Mouse (Mus musculus) kidney, embryonic 14.5 days (tissue): ENCODE results near the gene Vav2. TPM values are rescaled to one million over a fixed set of nuclear protein-coding genes. Genes with fewer than 3 reads are reported as not detected.

ENCODE experiments used
- ATAC-seq: fragments of 200-750 bp; cut with Nextera tagmentation; 2 replicates; pipeline ENCODE4 v1.8.0; 2017; ENCODE audit warnings: moderate number of reproducible peaks, mild to moderate bottlenecking, moderate TSS enrichment, moderate library complexity; ENCODE audit not compliant: low FRiP score, low TSS enrichment
- H3K27ac ChIP-seq: fragments of 300-500 bp; sonication (generic); 2 replicates; pipeline ENCODE4 v1.5.1; 2014; ENCODE audit warnings: low read depth, mild to moderate bottlenecking, low read length, moderate library complexity, mixed read lengths
- H3K27me3 ChIP-seq: fragments of 300-500 bp; sonication (generic); 2 replicates; pipeline ENCODE4 v1.6.1; 2014; ENCODE audit warnings: mild to moderate bottlenecking, low read length; ENCODE audit not compliant: control insufficient read depth, insufficient read depth
- H3K36me3 ChIP-seq: fragments of 300-500 bp; sonication (generic); 2 replicates; pipeline ENCODE4 v1.6.1; 2014; ENCODE audit warnings: low read length, mixed read lengths; ENCODE audit not compliant: control insufficient read depth, insufficient read depth
- H3K4me1 ChIP-seq: fragments of 300-500 bp; sonication (generic); 2 replicates; pipeline ENCODE4 v1.6.1; 2014; ENCODE audit warnings: low read length, mixed read lengths; ENCODE audit not compliant: control insufficient read depth, insufficient read depth
- H3K4me2 ChIP-seq: fragments of 300-500 bp; sonication (generic); replicated peaks from 2 replicates; pipeline ENCODE4 v1.6.1; 2014; ENCODE audit warnings: low read depth, mild to moderate bottlenecking, low read length
- H3K4me3 ChIP-seq: fragments of 300-500 bp; sonication (generic); 2 replicates; pipeline ENCODE4 v1.5.1; 2014; ENCODE audit warnings: mild to moderate bottlenecking, low read length
- H3K9ac ChIP-seq: fragments of 300-500 bp; sonication (generic); 2 replicates; pipeline ENCODE4 v1.6.1; 2014; ENCODE audit warnings: low read depth, mild to moderate bottlenecking, low read length, moderate library complexity
- H3K9me3 ChIP-seq: fragments of 300-500 bp; sonication (generic); 2 replicates; pipeline ENCODE4 v1.6.1; 2016; ENCODE audit warnings: low read length; ENCODE audit not compliant: control insufficient read depth
- WGBS: fragments of 180-500 bp; shearing (Covaris S2); extraction: QIAGEN DNeasy Blood & Tissue Kit; methylation state at CpG from one replicate; pipeline ENCODE4 v1.1.7; 2014; 5-methylcytosine and 5-hydroxymethylcytosine counted together
- polyA plus RNA-seq: library from polyadenylated mRNA; unstranded; fragments of >200 nt; fragmentation: Nextera tagmentation; extraction: Ambion mirVana; gene quantifications from 2 replicates; pipeline ENCODE4 v1.2.1, GENCODE M21; 2014

Vav2 gene
- polyA plus RNA-seq, 1 experiment from 2014 or later = 8.2 TPM

GRCm38 (mm10) chr2:27350371-27350770, 76.5 kb downstream of the Vav2 start:
- Histone ChIP-seq H3K9me3 (no peaks in the 10 kb centered on the region), H3K27me3 (no peaks in the 10 kb centered on the region), H3K4me3 (no peak overlapping the region), H3K4me1 (no peaks in the 10 kb centered on the region; the same call in 1 of the 2 replicates), H3K36me3 (peaks cover 2% of the 10 kb centered on the region; the same call in 1 of the 2 replicates), H3K9ac (no peak overlapping the region), H3K27ac (no peak overlapping the region), H3K4me2 (no peak overlapping the region)
- 92% methylated on average over 5 of the region's 5 CpGs for WGBS
- ATAC-seq = no peak

- H3K27me3 ChIP-seq = no peaks in the 10 kb centered on the region
- H3K4me3 ChIP-seq = no peak overlapping the region
- no peaks in the 10 kb centered on the region for H3K9me3 ChIP-seq
- H3K4me2 ChIP-seq = no peak overlapping the region
- H3K9ac ChIP-seq = no peak overlapping the region
- WGBS = 55% methylated on average over 12 of the region's 12 CpGs
- ATAC-seq = no peak
- H3K27ac ChIP-seq = no peak overlapping the region
- H3K36me3 ChIP-seq = no peaks in the 10 kb centered on the region
- H3K4me1 ChIP-seq = peaks cover 5% of the 10 kb centered on the region; the same call in 1 of the 2 replicates
Measured at GRCm38 (mm10) chr2:27343984-27344453, 82.8 kb downstream of the Vav2 start.

- peaks cover 11% of the 10 kb centered on the region; the same call in 1 of the 2 replicates for H3K4me1 ChIP-seq
- H3K4me2 ChIP-seq = no peak overlapping the region
- H3K9ac ChIP-seq = no peak overlapping the region
- no peak overlapping the region for H3K27ac ChIP-seq
- H3K27me3 ChIP-seq = no peaks in the 10 kb centered on the region
- ATAC-seq = peak; percentile 71; the same call in 1 of the 2 replicates
- WGBS = 55% methylated on average over 6 of the region's 6 CpGs
- no peak overlapping the region for H3K4me3 ChIP-seq
- no peaks in the 10 kb centered on the region for H3K9me3 ChIP-seq
- 0 out of 2 replicates have a peak, but pooled peaks cover 3% of the 10 kb centered on the region for H3K36me3 ChIP-seq
Measured at GRCm38 (mm10) chr2:27340682-27341081, 86.2 kb downstream of the Vav2 start.

- Histone ChIP-seq H3K4me3 (no peak overlapping the region), H3K27me3 (no peaks in the 10 kb centered on the region), H3K27ac (no peak overlapping the region), H3K36me3 (0 out of 2 replicates have a peak, but pooled peaks cover 3% of the 10 kb centered on the region), H3K4me1 (peaks cover 11% of the 10 kb centered on the region; the same call in 1 of the 2 replicates), H3K9ac (no peak overlapping the region), H3K9me3 (no peaks in the 10 kb centered on the region), H3K4me2 (no peak overlapping the region)
- WGBS = 50% methylated on average over 8 of the region's 8 CpGs
- ATAC-seq = no peak
Measured at GRCm38 (mm10) chr2:27339051-27339450, 87.8 kb downstream of the Vav2 start.

GRCm38 (mm10) chr2:27337261-27337660, 89.6 kb downstream of the Vav2 start:
- no peak for ATAC-seq
- Histone ChIP-seq H3K27me3 (no peaks in the 10 kb centered on the region), H3K9ac (no peak overlapping the region), H3K4me2 (no peak overlapping the region), H3K4me1 (peaks cover 11% of the 10 kb centered on the region; the same call in 1 of the 2 replicates), H3K9me3 (no peaks in the 10 kb centered on the region), H3K4me3 (no peak overlapping the region), H3K27ac (no peak overlapping the region), H3K36me3 (0 out of 2 replicates have a peak, but pooled peaks cover 3% of the 10 kb centered on the region)
- WGBS = 66% methylated on average over 6 of the region's 6 CpGs

GRCm38 (mm10) chr2:27336600-27336999, 90.2 kb downstream of the Vav2 start:
- Histone ChIP-seq H3K4me1 (peaks cover 11% of the 10 kb centered on the region; the same call in 1 of the 2 replicates), H3K27me3 (no peaks in the 10 kb centered on the region), H3K9ac (no peak overlapping the region), H3K4me3 (no peak overlapping the region), H3K36me3 (0 out of 2 replicates have a peak, but pooled peaks cover 3% of the 10 kb centered on the region), H3K27ac (no peak overlapping the region), H3K9me3 (no peaks in the 10 kb centered on the region), H3K4me2 (no peak overlapping the region)
- no peak for ATAC-seq
- 89% methylated on average over 9 of the region's 9 CpGs for WGBS

- no peak for ATAC-seq
- no peaks in the 10 kb centered on the region for H3K9me3 ChIP-seq
- WGBS = 85% methylated on average over 4 of the region's 4 CpGs
Measured at GRCm38 (mm10) chr2:27334816-27335215, 92.0 kb downstream of the Vav2 start.

GRCm38 (mm10) chr2:27331560-27331959, 95.3 kb downstream of the Vav2 start:
- ATAC-seq = no peak
- Histone ChIP-seq H3K4me3 (no peak overlapping the region), H3K27ac (no peak overlapping the region), H3K4me2 (no peak overlapping the region), H3K9ac (no peak overlapping the region), H3K4me1 (peaks cover 23% of the 10 kb centered on the region), H3K27me3 (no peaks in the 10 kb centered on the region), H3K36me3 (0 out of 2 replicates have a peak, but pooled peaks cover 3% of the 10 kb centered on the region), H3K9me3 (no peaks in the 10 kb centered on the region)
- 82% methylated on average over 5 of the region's 5 CpGs for WGBS

More at GRCm38 (mm10) chr2:27334816-27335215, 92.0 kb downstream of the Vav2 start:
- H3K4me1 ChIP-seq = peaks cover 11% of the 10 kb centered on the region; the same call in 1 of the 2 replicates
- H3K27ac ChIP-seq = no peak overlapping the region
- H3K4me3 ChIP-seq = no peak overlapping the region
- H3K9ac ChIP-seq = no peak overlapping the region
- H3K4me2 ChIP-seq = no peak overlapping the region
- H3K27me3 ChIP-seq = no peaks in the 10 kb centered on the region
- 0 out of 2 replicates have a peak, but pooled peaks cover 3% of the 10 kb centered on the region for H3K36me3 ChIP-seq

GRCm38 (mm10) chr2:27330446-27330845, 96.4 kb downstream of the Vav2 start:
- Histone ChIP-seq H3K27ac (no peak overlapping the region), H3K9me3 (no peaks in the 10 kb centered on the region), H3K9ac (no peak overlapping the region), H3K36me3 (no peaks in the 10 kb centered on the region), H3K4me1 (peaks cover 23% of the 10 kb centered on the region), H3K4me2 (no peak overlapping the region), H3K4me3 (no peak overlapping the region), H3K27me3 (no peaks in the 10 kb centered on the region)
- 68% methylated on average over 8 of the region's 8 CpGs for whole genome bisulfite sequencing
- no peak for ATAC-seq
